Mouse (Mus musculus) liver, embryonic 14.5 days (tissue): Measurements from ENCODE around the gene Srsf12. TPM values are rescaled to one million over a fixed set of nuclear protein-coding genes. Genes with fewer than 3 reads are reported as not detected.

Source experiments
- ATAC-seq: fragments of 200-750 bp; cut with Nextera tagmentation; 2 replicates; pipeline ENCODE4 v1.8.0; 2017; ENCODE audit warnings: moderate number of reproducible peaks, mild to moderate bottlenecking, moderate library complexity; ENCODE audit not compliant: insufficient read depth
- DNase-seq, 3 experiments: peaks; one replicate each; pipeline ENCODE4 v3.0.0-alpha.2; 2012 to 2013; ENCODE audit warnings: low read depth in 3 of 3, low spot score in 3 of 3
- H3K27ac ChIP-seq: fragments of 300-500 bp; sonication (generic); 2 replicates; pipeline ENCODE4 v1.5.1; 2014; ENCODE audit warnings: moderate library complexity, mild to moderate bottlenecking, control low read depth, inconsistent platforms
- H3K27me3 ChIP-seq: fragments of 300-500 bp; sonication (generic); 2 replicates; pipeline ENCODE4 v1.6.1; 2014; ENCODE audit warnings: mild to moderate bottlenecking, low read length, moderate library complexity; ENCODE audit not compliant: control insufficient read depth, insufficient read depth
- H3K36me3 ChIP-seq: fragments of 300-500 bp; sonication (generic); replicated peaks from 2 replicates; pipeline ENCODE4 v1.6.1; 2014; ENCODE audit warnings: low read depth; ENCODE audit not compliant: control insufficient read depth, insufficient read depth
- H3K4me1 ChIP-seq, 2 experiments: fragments of 200-500 bp in 1 of 2; fragments of 300-500 bp in 1 of 2; sonication (generic) in 1 of 2; replicated peaks; 2 replicates each; pipeline ENCODE4 v1.6.1; 2012 to 2014; ENCODE audit warnings: antibody characterized with exemption in 1 of 2, inconsistent platforms in 1 of 2, low read length in 1 of 2; ENCODE audit not compliant: control insufficient read depth in 2 of 2, insufficient read depth in 2 of 2
- H3K4me2 ChIP-seq: fragments of 300-500 bp; sonication (generic); 2 replicates; pipeline ENCODE4 v1.6.1; 2014; ENCODE audit warnings: low read depth, mild to moderate bottlenecking, control low read depth, moderate library complexity
- H3K4me3 ChIP-seq, 2 experiments: fragments of 200-500 bp in 1 of 2; fragments of 300-500 bp in 1 of 2; sonication (generic) in 1 of 2; 2 replicates each; pipeline ENCODE4 v1.5.1; 2012 to 2014; ENCODE audit warnings: low read depth in 2 of 2, low read length in 2 of 2, mild to moderate bottlenecking in 2 of 2, control low read depth in 1 of 2, inconsistent platforms in 1 of 2, moderate library complexity in 1 of 2; ENCODE audit not compliant: insufficient read depth in 1 of 2
- H3K9ac ChIP-seq: fragments of 300-500 bp; sonication (generic); replicated peaks from 2 replicates; pipeline ENCODE4 v1.6.1; 2014; ENCODE audit warnings: mild to moderate bottlenecking, control low read depth, moderate library complexity
- H3K9me3 ChIP-seq: fragments of 300-500 bp; sonication (generic); 2 replicates; pipeline ENCODE4 v1.6.1; 2016; ENCODE audit warnings: low read length, mixed read lengths; ENCODE audit not compliant: control insufficient read depth
- CTCF ChIP-seq: IDR thresholded peaks from 2 replicates; pipeline ENCODE4 v1.5.1; 2016; ENCODE audit warnings: antibody characterized with exemption, low read depth, control low read depth
- EP300 ChIP-seq: IDR thresholded peaks from 2 replicates; pipeline ENCODE4 v1.6.1; 2016; ENCODE audit warnings: antibody characterized with exemption, low read depth
- WGBS: fragments of 180-500 bp; shearing (Covaris S2); extraction: QIAGEN DNeasy Blood & Tissue Kit; methylation state at CpG from one replicate; pipeline ENCODE4 v1.1.7; 2014; ENCODE audit not compliant: insufficient replicate concordance; 5-methylcytosine and 5-hydroxymethylcytosine counted together
- polyA plus RNA-seq, 2 experiments: library from polyadenylated mRNA; depleted of rRNA in 1 of 2; stranded (reverse) in 1 of 2; unstranded in 1 of 2; fragments of >200 nt; fragmentation: Nextera tagmentation in 1 of 2; extraction: Ambion mirVana in 1 of 2; gene quantifications; 2 replicates each; pipeline versions ENCODE4 v1.2.1 to v1.2.3; 2012 to 2014

Gene Srsf12
- polyA plus RNA-seq, 2 experiments, result 0.06 to 0.24 TPM

DNA sequence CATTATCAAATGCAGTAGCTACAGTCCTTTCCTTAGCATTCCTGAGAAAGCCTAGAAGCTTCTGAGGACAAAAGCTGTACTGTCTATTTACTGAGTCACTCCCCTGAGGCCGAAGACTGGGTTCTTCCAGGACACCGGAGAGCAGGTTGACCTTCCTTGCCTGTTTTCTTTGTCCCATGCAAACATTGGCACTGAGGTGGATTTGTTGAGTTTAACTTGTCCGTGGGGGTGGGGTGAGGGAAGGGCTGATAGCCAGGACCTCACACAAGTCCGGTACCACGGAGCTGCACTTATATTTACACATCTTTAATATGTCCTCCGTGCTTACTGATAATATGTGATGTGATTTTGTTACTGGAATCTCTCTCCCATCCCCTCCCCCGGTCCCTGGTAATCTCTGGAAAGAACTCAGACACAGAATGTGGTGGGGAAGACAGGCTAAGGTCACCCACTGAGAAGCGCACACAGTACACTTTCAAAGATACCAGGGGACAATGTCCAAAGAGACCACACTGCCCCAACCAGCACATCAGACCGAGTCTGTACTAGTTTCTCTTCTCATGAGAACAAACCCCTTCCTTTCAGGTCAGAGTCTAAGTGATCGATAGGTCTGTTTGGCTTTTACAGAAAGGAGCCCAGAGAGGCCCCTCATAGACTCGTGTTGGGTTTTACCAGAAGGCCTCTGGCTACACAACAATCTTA lies 48.6 kb downstream of the Srsf12 start:
- H3K27me3 ChIP-seq, result no peaks in the 10 kb centered on the region
- no peak overlapping the region for H3K9ac ChIP-seq
- ATAC-seq, result peak; percentile 47
- no peak overlapping the region for H3K4me3 ChIP-seq
- TF ChIP-seq CTCF (no peak), EP300 (no peak)
- no peaks in the 10 kb centered on the region for H3K9me3 ChIP-seq
- 55% methylated on average over 11 of the region's 11 CpGs for WGBS
- H3K4me2 ChIP-seq, result peak overlapping the region; percentile 22; the same call in 1 of the 2 replicates
- DNase-seq, result no peak
- H3K36me3 ChIP-seq, result no peaks in the 10 kb centered on the region
- H3K4me1 ChIP-seq, result peaks cover 0 to 14% of the 10 kb centered on the region in 2 experiments; a peak in 2 of 4 replicates
- H3K27ac ChIP-seq, result no peak overlapping the region

DNA sequence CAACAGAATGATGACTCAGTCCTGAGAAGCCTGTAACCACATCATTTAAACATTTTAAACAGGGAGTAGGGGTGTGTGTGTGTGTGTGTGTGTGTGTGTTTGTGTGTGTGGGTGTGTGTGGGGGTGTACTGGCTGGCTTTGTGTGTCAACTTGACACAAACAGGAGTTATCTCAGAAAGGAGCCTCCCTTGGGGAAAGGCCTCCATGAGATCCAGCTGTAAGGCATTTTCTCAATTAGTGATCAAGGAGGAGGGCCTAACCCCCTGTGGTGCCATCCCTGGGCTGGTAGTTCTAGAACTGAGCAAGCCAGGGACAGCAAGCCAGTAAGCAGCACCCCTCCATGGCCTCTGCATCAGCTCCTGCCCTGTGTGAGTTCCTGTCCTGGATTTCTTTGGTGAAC lies 51.5 kb downstream of the Srsf12 start:
- no peak overlapping the region for H3K27ac ChIP-seq
- H3K9me3 ChIP-seq, result no peaks in the 10 kb centered on the region
- TF ChIP-seq EP300, result no peak
- no peak for TF ChIP-seq CTCF
- DNase-seq (no peak), ATAC-seq (no peak)
- no peak overlapping the region for H3K4me2 ChIP-seq
- H3K4me3 ChIP-seq, result no peak overlapping the region
- no peaks in the 10 kb centered on the region for H3K27me3 ChIP-seq
- H3K4me1 ChIP-seq, result peaks cover 0 to 14% of the 10 kb centered on the region in 2 experiments; a peak in 2 of 4 replicates
- H3K36me3 ChIP-seq, result no peaks in the 10 kb centered on the region
- H3K9ac ChIP-seq, result no peak overlapping the region

DNA sequence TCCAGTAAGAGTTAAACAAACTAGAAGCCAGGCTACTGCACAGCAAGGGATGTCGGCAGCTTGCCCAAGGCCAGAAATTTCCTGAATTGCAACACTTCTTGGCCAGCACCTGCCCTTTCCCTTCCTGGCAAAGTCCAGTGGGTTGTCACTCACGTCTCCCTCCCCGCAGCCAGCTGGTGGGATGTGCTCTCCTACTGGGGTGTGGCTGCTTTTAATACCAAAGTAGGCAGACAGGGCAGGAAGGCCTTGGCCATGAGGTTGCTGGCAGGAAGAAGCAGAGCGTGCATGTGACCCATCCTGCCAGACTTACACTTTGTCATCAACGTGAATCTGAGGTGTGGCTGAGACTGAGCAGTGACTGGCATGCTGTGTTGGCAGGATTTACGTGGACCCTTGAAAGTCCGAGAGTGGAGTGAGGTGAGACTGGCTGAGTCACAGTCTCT lies 52.5 kb downstream of the Srsf12 start:
- H3K9ac ChIP-seq, result no peak overlapping the region
- no peak for DNase-seq
- no peak overlapping the region for H3K4me3 ChIP-seq
- 30% methylated on average over 7 of the region's 7 CpGs for WGBS
- ATAC-seq, result peak; percentile 71
- H3K27ac ChIP-seq, result no peak overlapping the region
- no peaks in the 10 kb centered on the region for H3K9me3 ChIP-seq
- TF ChIP-seq EP300, result no peak
- no peak; the same call in 1 of the 2 replicates for TF ChIP-seq CTCF
- H3K36me3 ChIP-seq, result no peaks in the 10 kb centered on the region
- no peaks in the 10 kb centered on the region for H3K27me3 ChIP-seq
- H3K4me1 ChIP-seq, result peaks cover 0 to 14% of the 10 kb centered on the region in 2 experiments; a peak in 2 of 4 replicates
- no peak overlapping the region for H3K4me2 ChIP-seq

DNA sequence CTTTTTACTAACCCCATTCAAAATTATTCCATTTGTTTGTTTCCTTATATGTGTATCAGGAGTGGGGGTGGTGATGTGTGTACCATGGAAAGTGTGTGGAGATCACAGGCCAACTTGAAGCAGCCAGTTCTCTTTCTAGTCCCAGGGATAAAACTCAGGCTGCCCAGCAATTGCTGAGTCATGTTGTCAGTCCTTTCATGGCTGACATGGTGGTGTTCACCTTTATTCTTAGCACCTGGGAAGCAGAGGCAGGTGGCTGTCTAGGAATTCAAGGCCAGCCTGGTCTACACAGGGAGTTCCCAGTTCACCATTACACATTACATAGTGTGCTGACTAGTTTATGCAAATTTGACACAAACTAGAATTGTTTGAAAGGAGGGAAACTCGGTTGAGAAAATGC lies 54.1 kb downstream of the Srsf12 start:
- H3K4me2 ChIP-seq, result no peak overlapping the region
- DNase-seq (no peak), ATAC-seq (no peak)
- 48% methylated on average over 1 of the region's 1 CpGs for WGBS
- peaks cover 0 to 13% of the 10 kb centered on the region in 2 experiments; a peak in 2 of 4 replicates for H3K4me1 ChIP-seq
- TF ChIP-seq EP300, result no peak
- no peak for TF ChIP-seq CTCF
- H3K9me3 ChIP-seq, result no peaks in the 10 kb centered on the region; the same call in 1 of the 2 replicates
- H3K27ac ChIP-seq, result no peak overlapping the region
- H3K36me3 ChIP-seq, result no peaks in the 10 kb centered on the region
- no peak overlapping the region for H3K9ac ChIP-seq
- H3K27me3 ChIP-seq, result no peaks in the 10 kb centered on the region
- no peak overlapping the region for H3K4me3 ChIP-seq

DNA sequence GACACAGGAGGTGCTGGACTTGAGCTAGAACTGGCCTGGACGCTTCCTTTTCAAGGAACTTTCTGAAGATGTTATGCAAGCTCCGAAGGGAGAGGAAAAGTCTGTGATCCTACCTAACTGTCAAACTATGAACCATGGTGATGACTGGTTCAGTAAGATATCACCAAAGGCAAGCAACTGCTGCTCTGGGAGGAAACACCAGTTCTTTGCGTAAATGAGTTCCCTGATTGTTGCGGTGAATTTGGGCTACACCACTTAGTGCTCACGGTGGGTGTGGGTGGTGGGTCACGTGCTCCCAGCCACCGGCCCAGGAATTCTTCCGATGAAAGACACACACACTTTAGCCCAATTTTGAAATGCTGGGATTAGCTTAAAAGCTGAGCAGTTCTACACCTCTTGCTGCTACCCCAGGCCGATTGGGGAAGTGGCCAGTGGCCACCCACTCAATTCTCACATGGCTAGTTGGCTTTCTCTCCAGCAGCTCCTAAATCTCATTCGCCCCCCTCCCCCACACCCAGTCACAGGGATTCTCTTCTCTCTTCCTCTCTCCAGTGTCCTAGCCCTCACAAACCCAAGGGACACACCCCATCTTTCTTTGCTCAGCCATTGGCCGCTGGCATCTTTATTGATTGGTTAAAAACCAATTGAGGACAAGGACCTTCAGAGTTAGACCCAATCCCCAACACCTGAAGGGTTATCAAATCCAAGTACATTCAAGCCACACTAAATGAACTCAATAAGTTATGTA lies 56.4 kb downstream of the Srsf12 start:
- Histone ChIP-seq H3K27ac (no peak overlapping the region), H3K9me3 (no peaks in the 10 kb centered on the region; the same call in 1 of the 2 replicates), H3K9ac (no peak overlapping the region), H3K4me1 (peaks cover 0 to 4% of the 10 kb centered on the region in 2 experiments; a peak in 1 of 4 replicates), H3K27me3 (no peaks in the 10 kb centered on the region), H3K36me3 (no peaks in the 10 kb centered on the region), H3K4me3 (no peak overlapping the region), H3K4me2 (no peak overlapping the region)
- WGBS, result 58% methylated on average over 11 of the region's 11 CpGs
- no peak for DNase-seq
- ATAC-seq, result no peak
- no peak for TF ChIP-seq CTCF
- no peak for TF ChIP-seq EP300
